Mouse (Mus musculus) CD4-positive helper T cell, adult 2 months (primary cell): ENCODE measurements around the gene A230050P20Rik.
A peak's percentile ranks its signal among the peaks of the same experiment; 100 is the strongest.

Experiments
- DNase-seq: peaks from one replicate; pipeline ENCODE4 v3.0.0-alpha.2; 2012; ENCODE audit warnings: low read depth, missing footprints, low spot score

Gene A230050P20Rik

DNA sequence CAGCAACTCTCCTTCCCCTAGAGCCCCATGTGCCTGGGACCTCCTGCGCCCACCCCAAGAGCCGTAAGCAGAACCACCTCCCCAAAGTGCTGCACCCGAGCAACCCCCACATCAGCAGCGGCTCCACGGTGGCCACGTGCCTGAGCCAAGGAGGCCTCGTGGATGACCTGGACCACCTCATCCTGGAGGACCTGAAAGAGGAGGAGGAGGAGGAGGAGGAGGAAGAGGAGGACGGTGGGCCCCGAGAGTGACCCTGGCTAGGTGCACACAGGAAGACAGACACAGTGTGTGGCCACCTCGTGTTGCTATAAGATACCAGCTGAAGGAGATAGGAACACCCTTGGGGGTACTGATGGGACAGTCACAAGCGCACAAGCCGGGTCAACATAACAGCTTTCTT is 5.1 kb downstream of the A230050P20Rik start:
- DNase-seq = no peak

DNA sequence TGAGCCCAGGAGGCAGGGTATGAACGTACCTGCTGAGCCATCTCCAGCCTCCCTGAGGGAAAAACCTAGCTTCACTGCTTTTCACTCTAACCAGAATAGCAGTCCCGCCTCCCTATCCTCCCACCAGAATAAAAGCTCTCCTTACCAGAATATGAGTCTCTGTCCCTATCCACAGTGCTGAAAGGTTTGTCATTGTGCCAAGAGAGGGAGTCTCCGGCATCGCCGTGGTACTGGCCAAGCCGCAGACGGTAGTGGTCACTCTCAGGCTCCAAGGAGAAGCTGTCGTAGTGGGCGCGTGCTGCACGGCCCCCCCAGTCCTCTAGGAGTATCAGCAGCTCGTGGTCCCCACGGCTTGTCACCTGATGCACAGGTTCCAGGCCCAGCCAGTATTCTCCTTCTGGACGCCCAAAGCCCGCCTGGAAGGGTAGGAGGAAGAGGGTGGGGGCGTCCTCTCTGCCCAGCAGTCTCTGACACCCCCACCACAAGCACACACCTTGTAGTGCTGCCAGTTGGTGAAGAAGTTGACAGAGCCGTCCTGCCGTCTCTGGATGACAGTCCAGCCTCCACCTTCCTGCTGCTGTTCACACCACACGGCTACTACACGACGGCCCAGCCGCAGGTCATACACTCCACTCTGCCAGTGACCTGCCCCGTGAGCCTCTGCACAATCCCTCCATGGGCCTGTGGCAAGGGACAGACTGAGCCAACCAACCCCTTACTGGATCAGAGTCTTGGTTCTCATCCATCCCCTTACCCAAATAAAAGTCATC is 6.8 kb downstream of the A230050P20Rik start:
- no peak for DNase-seq

DNA sequence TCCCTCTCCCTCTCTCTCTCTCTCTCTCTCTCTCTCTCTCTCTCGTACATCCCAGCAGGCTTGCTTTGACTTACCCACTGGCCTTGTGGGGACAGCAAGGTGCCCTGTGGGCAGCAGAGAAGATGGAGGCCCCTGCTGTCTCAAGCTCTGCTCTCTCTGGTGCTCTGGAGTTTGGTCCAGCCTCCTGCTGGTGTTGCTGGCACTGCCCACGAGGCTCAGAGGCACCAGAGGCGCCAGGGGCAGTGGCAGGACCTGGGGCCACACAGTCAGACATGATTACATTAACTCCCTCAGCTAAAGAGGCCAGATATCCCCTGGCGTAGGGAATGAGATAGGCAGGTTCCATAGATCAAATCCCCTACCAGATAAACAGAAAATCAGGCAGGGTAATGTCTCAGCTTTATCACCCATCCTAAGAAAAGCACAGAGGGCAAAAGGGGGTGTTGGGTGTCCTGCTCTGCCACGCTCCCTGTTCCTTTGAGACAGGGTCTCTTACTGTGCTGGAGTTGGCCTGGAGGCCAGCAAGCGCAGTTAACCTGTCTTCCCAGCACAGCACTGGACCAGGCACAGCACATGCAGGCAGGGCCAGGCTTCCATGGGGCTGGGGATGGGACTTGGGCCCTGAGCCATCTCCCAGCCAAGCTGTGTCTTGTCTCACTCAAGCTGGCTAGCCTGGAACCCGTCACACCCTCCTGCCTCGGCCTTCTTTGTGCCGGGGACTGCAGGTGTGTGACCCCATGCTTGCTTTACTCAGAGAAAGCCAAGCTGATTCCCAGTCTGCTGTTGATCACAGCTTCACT is 8.1 kb downstream of the A230050P20Rik start:
- DNase-seq = no peak

DNA sequence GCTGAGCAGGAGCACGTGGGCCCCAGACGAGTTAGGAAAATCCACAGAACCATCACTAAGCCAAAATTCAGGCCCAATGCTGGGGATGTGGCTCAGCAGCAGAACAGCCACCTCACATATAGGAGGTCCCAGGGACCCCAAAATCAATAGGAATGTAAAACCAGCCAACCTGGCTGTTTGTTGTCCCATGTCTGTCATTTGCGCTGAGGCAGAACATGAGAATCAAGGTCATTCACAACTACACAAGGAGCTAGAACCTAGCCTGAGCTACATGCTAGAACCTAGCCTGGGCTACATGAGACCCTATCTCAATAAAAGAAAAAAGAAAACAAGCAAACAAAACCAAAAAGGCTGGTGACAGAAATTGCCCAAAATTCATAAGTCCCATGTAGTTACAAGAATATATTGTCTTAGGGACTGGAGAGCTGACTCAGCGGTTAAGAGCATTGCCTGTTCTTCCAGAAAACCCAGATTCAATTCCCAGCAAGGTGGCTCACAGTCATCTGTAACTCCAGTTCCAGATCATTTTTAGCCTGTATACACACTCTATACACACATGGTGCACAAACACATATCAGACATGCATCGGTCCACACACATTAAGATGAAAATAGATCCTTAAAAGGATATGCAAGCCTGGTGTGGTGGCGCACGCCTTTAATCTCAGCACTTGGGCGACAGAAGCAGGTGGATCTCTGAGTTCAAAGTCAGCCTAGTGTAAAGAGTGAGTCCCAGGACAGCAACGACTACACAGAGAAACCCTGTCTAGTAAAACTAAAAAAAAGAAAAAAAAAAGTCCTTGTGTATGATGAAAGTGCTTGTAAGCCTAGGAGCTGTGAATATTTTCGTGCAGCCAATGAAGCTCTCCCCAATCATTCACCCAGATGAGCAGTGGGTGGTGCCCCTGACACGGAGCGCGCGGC is 8.9 kb downstream of the A230050P20Rik start:
- no peak for DNase-seq

DNA sequence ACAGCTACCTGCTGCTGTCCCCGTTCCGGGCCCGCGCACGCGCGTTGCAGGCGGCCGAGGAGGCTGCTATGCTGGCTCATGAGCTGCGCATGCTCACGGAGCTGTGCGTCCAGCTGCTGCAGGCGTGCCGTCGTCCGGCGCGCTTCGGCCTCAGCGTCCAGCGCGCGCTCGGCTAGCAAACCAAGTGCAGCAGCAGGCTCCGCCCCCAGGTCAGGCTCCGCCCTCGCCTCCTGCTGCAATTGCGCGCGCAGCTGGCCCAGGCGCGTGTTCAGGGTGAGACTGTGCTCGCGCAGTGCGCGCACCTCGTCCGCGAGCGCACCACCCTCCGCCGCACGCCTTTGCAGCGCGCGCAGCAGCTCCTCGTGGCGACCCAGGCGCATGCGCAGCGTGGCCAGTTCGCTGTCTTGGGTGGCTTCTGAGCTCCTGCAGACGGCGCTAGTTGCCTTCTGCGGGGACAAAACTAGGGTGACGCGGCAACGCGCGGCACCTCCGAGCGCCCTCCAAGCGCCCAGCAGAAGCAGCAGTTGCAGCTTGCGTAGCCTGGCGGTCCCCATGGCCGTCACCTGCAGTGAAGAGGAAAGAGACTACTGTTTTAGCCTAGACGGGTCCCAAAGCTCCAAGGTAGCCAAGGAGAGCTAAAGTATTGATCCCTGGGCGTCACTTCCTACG is 9.7 kb downstream of the A230050P20Rik start:
- peak; percentile 100 for DNase-seq

DNA sequence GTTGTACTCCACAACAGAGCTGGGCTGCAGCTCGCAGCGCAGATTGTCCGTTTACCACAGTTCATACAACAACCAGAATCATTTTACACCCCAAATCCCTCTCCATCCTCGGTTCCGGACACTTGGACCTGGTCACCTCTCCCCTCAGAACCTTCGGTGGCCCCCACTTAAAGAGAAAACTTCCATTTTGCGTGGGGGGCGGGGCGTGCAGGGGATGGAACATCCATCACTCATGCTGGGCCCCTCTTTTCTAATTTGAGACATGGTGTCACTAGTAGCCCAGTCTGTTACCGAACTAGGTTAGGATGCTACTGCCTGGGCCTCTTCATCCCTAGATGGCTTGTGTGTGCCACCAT is 10.2 kb downstream of the A230050P20Rik start:
- no peak for DNase-seq

DNA sequence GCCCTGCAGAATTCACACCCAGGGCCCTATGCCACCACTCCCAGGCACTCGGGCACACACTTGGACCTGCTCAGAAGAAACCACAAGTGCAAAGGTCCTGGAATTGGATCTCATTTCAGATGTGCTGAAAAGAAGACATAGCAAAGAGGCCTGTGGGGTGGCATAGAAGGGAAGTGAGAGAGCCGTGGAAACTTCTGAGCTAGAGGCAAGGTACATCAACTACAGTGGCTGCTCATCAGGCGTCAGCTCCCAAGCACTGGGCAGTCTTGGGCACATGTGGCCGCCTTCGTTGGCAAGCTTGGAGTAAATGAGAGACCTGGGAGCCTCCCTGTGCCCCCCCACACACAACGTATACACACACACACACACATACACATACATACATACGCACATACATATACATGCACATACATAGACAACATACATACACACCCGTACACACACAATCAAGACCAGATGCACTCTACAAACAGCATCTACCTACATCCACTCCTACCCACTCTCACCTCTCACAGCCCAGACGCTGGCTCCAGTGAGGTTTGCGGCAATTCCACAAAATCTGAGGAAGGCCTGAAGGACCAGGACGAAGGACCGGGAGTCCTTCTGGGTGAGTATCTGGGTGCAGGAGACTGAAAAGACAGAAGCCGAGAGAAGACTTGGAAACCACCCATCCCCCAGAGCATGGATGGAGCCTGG is 10.8 kb downstream of the A230050P20Rik start, which contains the start of gene Angptl6:
TSS of gene Angptl6 (minus strand) at position 631 of the 696 bp plus-strand sequence.
- DNase-seq = no peak

DNA sequence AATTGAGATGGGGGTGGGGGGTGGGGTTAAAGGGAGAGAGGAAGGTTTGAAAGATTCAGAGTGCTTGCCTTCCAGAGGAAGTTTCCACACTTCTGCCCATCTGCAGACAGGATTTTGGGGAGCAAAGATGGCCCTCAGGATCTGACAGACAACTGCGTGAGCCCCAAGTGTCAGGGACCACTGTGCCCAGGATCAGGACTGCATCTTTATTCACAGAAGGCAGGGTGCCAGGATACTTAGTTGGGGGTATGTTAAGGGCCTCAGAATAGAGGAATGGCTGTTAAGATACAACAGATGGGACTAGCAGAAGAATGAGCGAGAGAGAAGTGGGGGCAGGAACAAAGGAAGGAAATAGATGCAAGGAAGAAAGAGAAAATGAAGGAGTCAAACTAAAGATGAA is 18.1 kb downstream of the A230050P20Rik start:
- DNase-seq = no peak

DNA sequence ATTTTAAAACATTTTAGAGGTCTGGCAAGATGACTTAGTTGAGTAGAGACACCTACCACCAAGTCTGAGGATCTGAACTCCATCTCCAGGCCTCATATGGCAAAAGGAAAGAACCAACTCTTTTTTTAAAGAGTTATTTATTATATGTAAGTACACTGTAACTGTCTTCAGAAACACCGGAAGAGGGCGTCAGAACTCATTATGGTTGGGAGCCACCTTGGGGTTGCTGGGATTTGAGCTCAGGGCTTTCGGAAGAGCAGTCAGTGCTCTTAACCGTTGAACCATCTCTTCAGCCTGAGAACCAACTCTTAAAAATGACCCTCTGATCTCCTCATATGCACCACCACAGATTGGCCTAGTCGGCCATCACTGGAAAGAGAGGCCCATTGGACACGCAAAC is 18.7 kb downstream of the A230050P20Rik start:
- DNase-seq = no peak

DNA sequence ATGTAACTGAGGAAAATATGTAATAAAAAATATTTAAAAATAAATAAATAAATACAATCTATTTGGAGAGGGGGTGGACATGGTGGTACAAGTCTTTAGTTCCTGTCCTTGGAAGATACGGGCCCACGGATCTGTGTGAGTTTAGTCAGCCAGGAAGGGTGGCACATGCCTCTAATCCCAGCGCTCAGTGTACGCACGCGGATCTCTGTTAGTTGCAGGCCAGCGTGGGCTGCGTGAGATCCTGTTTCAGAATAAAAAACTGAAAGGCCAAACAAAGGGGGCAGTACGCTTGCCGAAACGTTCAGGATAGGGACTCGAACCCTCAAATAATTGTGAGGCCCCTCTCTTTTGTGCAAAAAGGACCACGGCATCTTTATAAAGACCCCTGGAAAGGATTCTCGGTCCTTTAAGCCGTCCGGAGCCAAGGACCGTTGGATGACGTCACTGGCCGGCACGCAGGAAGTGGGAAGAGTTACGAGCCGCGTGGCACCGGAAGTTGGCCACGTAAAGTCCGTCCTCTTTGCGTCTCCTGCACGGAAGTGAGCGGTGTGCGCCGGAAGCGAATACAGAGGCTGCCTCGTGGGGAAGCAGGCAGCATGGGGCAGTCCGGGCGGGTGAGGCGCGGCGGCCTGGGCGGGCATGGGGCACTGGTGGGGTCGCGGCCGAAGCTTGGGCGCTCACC is 19.4 kb downstream of the A230050P20Rik start, which contains the start of gene Ppan:
TSS of gene Ppan (plus strand) at position 472 of the 682 bp plus-strand sequence.
- peak; percentile 96 for DNase-seq

DNA sequence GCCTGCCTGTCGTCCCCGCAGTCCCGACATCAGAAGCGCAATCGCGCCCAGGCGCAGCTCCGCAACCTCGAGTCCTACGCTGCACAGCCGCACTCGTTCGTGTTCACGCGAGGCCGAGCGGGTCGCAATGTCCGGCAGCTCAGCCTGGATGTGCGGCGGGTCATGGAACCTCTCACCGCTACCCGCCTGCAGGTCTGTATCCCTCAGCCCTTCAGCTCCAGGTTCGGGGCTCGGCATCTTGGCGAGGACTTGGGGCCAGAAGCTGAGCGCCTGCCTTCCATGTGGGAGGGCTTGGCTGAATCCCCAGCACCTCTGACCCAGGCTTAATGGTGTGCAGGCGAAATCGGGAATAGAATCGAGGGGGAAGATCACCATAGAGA is 19.9 kb downstream of the A230050P20Rik start:
- DNase-seq = no peak

DNA sequence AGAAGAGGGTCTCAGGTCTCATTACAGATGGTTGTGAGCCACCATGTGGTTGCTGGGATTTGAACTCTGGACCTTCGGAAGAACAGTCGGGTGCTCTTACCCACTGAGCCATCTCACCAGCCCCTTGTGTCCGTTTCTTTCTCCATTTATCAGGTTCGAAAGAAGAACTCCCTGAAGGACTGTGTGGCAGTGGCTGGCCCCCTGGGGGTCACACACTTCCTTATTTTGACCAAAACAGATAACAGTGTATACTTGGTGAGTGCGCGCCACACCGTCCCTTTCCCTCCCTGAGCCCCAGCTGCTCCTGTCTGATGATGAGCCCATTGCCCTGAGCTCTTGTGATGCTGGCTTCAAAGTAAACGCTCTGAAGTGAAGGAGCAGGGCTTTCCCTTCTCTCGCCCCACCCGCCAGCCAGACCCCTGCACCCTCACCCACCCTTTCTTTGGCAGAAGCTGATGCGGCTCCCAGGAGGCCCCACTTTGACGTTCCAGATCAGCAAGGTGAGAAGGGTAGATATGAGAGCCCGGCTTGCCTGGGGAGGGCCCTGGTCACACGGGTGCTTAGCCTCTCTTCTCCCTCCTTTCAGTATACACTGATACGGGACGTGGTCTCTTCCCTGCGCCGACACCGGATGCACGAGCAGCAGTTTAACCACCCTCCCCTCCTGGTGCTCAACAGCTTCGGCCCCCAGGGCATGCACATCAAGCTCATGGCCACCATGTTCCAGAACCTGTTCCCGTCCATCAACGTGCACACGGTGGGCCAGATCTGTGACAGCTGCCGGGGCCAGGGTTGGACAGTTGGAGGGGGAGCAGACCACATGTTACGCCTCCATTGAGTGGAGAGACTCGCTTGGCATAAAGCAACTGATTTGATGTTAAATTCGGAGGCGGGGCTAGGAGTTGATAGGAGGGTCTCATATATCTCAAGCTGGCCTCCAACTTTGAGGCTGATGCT is 21.0 kb downstream of the A230050P20Rik start:
- DNase-seq = no peak

DNA sequence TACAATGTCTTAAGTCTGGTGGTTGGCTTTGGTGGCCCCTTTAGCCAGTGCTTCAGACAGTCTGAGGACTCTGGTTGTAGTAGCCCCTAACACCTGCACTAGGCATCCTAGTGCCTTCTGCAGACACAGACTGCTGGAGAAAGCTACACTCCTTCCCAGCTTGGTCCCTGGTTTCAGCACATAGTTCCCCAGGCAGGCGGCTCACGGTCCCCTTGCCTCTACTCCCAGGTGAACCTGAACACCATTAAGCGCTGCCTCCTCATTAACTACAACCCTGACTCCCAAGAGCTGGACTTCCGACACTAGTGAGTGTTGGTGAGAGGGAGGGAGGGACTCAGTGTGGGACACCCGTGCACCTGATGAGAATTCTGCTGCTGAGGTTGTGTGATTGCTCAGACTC is 22.0 kb downstream of the A230050P20Rik start:
- DNase-seq = no peak

DNA sequence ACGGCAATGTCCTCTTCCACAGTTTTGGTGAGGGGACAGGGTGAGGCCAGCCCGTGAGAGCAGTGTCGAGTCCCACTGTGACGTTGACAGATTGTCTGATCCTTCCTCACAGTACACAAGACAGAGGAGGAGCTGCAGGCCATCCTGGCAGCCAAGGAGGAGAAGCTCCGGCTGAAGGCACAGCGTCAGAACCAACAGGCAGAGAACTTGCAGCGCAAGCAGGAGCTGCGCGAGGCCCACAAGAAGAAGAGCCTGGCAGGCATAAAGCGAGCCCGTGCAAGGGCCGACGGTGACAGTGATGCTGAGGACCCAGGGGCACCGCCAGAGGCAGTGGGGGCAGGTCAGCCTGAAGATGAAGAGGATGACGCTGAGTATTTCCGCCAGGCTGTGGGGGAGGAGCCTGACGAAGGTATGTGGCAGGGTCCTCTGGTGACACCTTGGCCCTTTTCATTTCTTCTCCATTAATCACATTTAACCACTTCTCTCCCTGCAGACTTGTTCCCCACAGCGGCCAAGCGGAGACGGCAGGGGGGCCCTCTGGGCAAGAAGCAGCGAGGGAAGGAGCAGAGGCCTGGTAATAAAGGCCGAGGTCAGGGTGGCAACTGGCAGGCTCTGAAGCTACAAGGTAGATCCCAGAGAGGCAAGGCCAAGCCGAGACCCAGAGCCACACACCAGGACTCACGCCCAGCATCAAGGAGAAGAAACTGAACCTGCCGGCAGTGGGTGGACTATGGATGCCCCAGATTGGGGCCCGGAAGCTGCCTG is 23.1 kb downstream of the A230050P20Rik start:
- DNase-seq = no peak

DNA sequence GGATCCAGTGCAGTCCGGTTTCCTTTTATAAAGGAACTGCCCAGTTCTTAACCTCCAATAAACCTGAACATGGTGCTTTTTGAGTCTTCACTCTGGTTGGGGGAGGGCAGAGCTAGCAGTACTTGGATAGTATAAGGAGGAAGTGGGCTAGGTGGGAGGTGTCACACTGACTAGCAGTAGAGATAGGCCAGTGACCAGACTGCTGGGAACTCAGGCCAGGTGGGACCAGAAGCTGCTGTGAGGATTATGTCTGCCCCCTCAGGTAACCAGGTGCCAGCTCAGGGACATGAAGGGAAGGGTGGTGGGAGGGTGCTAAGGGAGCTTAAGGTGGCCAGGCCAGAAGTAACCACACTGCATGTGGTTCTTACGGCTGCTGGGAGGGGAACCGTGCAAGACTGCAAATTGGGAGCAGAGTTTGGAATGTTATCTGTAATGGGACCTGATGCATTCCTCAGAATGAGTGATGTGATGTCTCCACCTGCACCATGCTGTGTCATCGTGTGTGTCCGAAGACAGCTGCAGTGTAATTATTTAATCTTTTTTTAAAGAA is 23.7 kb downstream of the A230050P20Rik start:
- DNase-seq = no peak

DNA sequence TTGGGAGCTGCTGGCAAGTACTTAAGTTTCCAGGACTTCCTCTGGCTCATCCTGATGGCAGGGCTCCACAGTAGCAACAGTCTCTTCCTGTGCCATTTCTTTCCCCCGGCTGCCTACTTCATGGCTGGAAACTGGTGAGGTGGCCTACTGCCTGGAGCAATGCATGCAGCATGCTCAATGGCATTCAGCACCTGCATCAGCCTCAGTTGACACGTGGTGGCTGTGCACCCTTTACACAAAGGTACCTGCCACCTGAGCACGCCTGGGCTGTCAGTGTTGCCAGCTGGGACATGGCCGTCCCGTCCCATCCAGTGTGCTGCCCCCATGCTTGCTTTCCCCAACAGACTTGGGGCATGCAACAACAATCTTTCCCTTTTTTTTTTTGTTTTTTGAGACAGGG is 24.6 kb downstream of the A230050P20Rik start:
- no peak for DNase-seq

DNA sequence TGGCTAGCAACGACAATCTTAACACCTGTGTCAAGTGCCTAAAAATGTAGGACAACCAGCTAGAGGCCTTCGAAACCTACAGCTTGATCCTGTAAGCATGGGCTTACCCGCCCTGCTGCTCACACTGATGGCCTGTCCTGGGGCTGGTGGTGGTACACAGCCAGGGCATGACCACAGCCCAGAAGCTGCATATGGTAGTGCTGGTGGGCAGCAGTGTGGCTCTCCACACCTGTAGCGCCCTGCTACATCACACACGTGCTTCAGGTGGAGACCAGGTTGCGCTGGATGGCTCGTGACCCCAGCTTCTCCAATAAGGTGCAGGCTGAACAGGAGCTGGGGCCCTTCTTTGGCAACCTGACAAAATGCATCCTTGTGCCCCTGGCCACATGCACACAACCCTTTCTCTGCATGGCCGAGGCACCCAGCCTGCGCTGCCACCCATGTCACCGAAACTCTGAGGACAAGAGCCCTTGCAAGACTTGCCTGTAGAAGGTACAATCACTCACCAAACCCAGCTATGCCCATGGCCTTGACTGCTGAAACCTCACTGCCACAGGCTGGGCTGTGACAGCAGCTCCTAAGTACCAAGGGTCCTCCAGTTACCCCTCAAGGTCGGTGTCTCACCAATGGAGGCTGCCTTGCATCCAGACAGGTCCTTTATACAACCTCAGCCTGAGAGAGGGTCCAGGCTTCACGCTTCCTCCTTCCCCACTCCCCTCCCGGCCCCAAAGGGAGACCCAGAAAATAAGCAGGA is 25.3 kb downstream of the A230050P20Rik start:
- no peak for DNase-seq
